ENCODE assay signal across 22 mouse cellular contexts in the genomic region with DNA sequence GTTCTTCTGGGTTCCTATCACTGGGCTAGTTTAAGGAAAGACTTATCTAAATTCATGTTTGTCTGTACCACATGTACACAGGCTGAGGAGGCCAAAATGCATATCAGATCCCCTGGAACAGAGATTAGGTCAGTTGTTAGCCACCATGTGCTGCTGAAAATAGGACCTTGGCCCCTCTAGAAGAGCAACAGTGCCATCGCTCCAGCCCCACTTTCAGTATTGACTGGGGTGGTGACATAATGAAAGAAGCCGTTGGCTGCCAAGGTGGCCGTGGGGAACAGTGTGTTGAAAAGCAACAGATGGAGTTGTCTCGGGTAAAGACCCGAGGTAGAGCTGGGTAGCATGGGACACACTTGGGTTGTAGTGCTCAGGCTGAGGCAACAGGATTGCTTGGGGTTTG. TPM values are rescaled to one million over a fixed set of nuclear protein-coding genes. Genes with fewer than 3 reads are reported as not detected.
DNase-seq lines count a peak whose midpoint lies in the region; ATAC-seq and TF ChIP-seq lines count a peak whose summit lies in the region.
"Had no signal": no experiment of that assay in that cellular context is flagged by ENCODE, and none has a peak within 500 bp of the region (broad histone marks: within the 10 kb centered on the region; RNA-seq: fewer than 3 reads in every experiment).

No protein-coding gene starts in this region.

- no peak for TF ChIP-seq POLR2A in heart, adult 2 months (IDR thresholded peaks at IDR 0.05; ENCODE audit: insufficient read depth, low read depth, low read length)
- TF ChIP-seq POLR2A in liver, adult 2 months (IDR thresholded peaks at IDR 0.05; ENCODE audit: extremely low read depth, insufficient read depth, low read length) = no peak

- H3K36me3 ChIP-seq in heart, embryonic 12.5 days = peaks cover 40% of the 10 kb centered on the region
- H3K36me3 ChIP-seq in heart, adult 2 months (ENCODE audit: control insufficient read depth, insufficient read depth, low read length) = peaks cover 28% of the 10 kb centered on the region
- peaks cover 3% of the 10 kb centered on the region; the same call in 1 of the 2 replicates for H3K36me3 ChIP-seq in liver, adult 2 months (ENCODE audit: control insufficient read depth, insufficient read depth, low read length)
- peaks cover 79% of the 10 kb centered on the region for H3K36me3 ChIP-seq in liver, embryonic 12.5 days
- H3K36me3 ChIP-seq in liver, embryonic 16.5 days (ENCODE audit: control insufficient read depth, insufficient read depth) = peaks cover 10% of the 10 kb centered on the region
- H3K36me3 ChIP-seq in kidney, embryonic 16.5 days (ENCODE audit: insufficient read depth, low read length) = peaks cover 34% of the 10 kb centered on the region

- H3K4me3 ChIP-seq in heart, embryonic 12.5 days = no peak overlapping the region
- H3K4me3 ChIP-seq in heart, adult 2 months = no peak overlapping the region
- H3K4me3 ChIP-seq in liver, adult 2 months (ENCODE audit: insufficient read depth, low read depth, low read length) = no peak overlapping the region
- H3K4me3 ChIP-seq in liver, embryonic 12.5 days = no peak overlapping the region
- no peak overlapping the region for H3K4me3 ChIP-seq in liver, embryonic 16.5 days (ENCODE audit: low read depth, low read length)
- no peak overlapping the region for H3K4me3 ChIP-seq in kidney, embryonic 16.5 days (ENCODE audit: low read length)
- H3K4me3 ChIP-seq: erythroblast, embryonic 14.5 days; forebrain, embryonic 15.5 days; limb, embryonic 15.5 days; midbrain, embryonic 13.5 days; neural tube, embryonic 12.5 days had no signal

- intact Hi-C loops in heart, adult 2 months (cut with DNase I) = loop anchor here (5.0 kb wide), 1 partner anchor 38 kb away; no protein-coding TSS in a partner anchor

- no peak for TF ChIP-seq EP300 in heart, adult 2 months (IDR thresholded peaks at IDR 0.05; ENCODE audit: insufficient read depth, low read depth, low read length)

- peak overlapping the region; percentile 41; the same call in 1 of the 2 replicates for H3K27ac ChIP-seq in heart, embryonic 12.5 days (ENCODE audit: poor library complexity, severe bottlenecking)
- no peak overlapping the region for H3K27ac ChIP-seq in heart, adult 2 months
- peak overlapping the region; percentile 95 for H3K27ac ChIP-seq in liver, adult 2 months (replicated peaks; ENCODE audit: insufficient read depth, low read depth, low read length)
- no peak overlapping the region for H3K27ac ChIP-seq in liver, embryonic 12.5 days
- H3K27ac ChIP-seq in liver, embryonic 16.5 days (ENCODE audit: low read length) = peak overlapping the region; percentile 52
- H3K27ac ChIP-seq in kidney, embryonic 16.5 days (ENCODE audit: low read length) = no peak overlapping the region
- H3K27ac ChIP-seq: forebrain, embryonic 15.5 days; hindbrain, postnatal 0 days; limb, embryonic 15.5 days; midbrain, embryonic 13.5 days; neural tube, embryonic 12.5 days; stomach, postnatal 0 days had no signal

- no peak for DNase-seq in heart, adult 2 months
- DNase-seq in liver, adult 2 months (ENCODE audit: extremely low read depth, low read depth, low spot score) = peak; percentile 81
- no peak for DNase-seq in liver
- DNase-seq: adrenal gland, adult 2 months; cerebellum, adult 2 months; gastrocnemius, postnatal 25 days; heart, postnatal 4 days; kidney, adult 18-20 months; kidney, postnatal 10 days; layer of hippocampus, postnatal 36 days; right cerebral cortex, postnatal 4 days had no signal

- peaks cover 7% of the 10 kb centered on the region; the same call in 1 of the 2 replicates for H3K79me2 ChIP-seq in heart, adult 2 months (replicated peaks; ENCODE audit: control insufficient read depth, insufficient read depth, low read length)
- H3K79me2 ChIP-seq in liver, adult 2 months (ENCODE audit: control insufficient read depth, insufficient read depth, low read length) = peaks cover 19% of the 10 kb centered on the region; the same call in 1 of the 2 replicates

- H3K4me1 ChIP-seq in heart, embryonic 12.5 days (replicated peaks) = peaks cover 56% of the 10 kb centered on the region
- peaks cover 10% of the 10 kb centered on the region for H3K4me1 ChIP-seq in heart, adult 2 months (ENCODE audit: control insufficient read depth, insufficient read depth, low read length)
- H3K4me1 ChIP-seq in liver, adult 2 months (ENCODE audit: control insufficient read depth, insufficient read depth, low read length) = peaks cover 34% of the 10 kb centered on the region
- peaks cover 73% of the 10 kb centered on the region for H3K4me1 ChIP-seq in liver, embryonic 12.5 days
- peaks cover 34% of the 10 kb centered on the region for H3K4me1 ChIP-seq in liver, embryonic 16.5 days (ENCODE audit: control insufficient read depth, low read depth, low read length)
- 0 out of 2 replicates have a peak, but pooled peaks cover 11% of the 10 kb centered on the region for H3K4me1 ChIP-seq in kidney, embryonic 16.5 days (ENCODE audit: insufficient read depth, low read length)
- H3K4me1 ChIP-seq: neural tube, embryonic 12.5 days had no signal

- 45% methylated on average over 5 of the region's 5 CpGs for WGBS in heart, embryonic 12.5 days
- 42% methylated on average over 5 of the region's 5 CpGs for WGBS in heart, adult 2 months
- WGBS in liver, adult 2 months = 17% methylated on average over 5 of the region's 5 CpGs
- 73% methylated on average over 5 of the region's 5 CpGs for WGBS in liver, embryonic 12.5 days (ENCODE audit: insufficient replicate concordance)
- WGBS in liver, embryonic 16.5 days (ENCODE audit: insufficient replicate concordance) = 75% methylated on average over 5 of the region's 5 CpGs
- WGBS in kidney, embryonic 16.5 days = 84% methylated on average over 5 of the region's 5 CpGs

- no peak overlapping the region for H3K9ac ChIP-seq in heart, embryonic 12.5 days
- H3K9ac ChIP-seq in heart, adult 2 months (ENCODE audit: low read depth, low read length) = no peak overlapping the region
- peak overlapping the region; percentile 41; the same call in 1 of the 2 replicates for H3K9ac ChIP-seq in liver, adult 2 months (ENCODE audit: low read depth, low read length)
- no peak overlapping the region for H3K9ac ChIP-seq in liver, embryonic 12.5 days
- no peak overlapping the region for H3K9ac ChIP-seq in liver, embryonic 16.5 days (ENCODE audit: low read depth, low read length)
- H3K9ac ChIP-seq in kidney, embryonic 16.5 days (replicated peaks; ENCODE audit: low read length) = no peak overlapping the region
- H3K9ac ChIP-seq: forebrain, embryonic 15.5 days; limb, embryonic 15.5 days; midbrain, embryonic 13.5 days; neural tube, embryonic 12.5 days had no signal

- ATAC-seq in heart, embryonic 12.5 days (ENCODE audit: insufficient number of reproducible peaks, low FRiP score) = no peak
- ATAC-seq in liver, embryonic 12.5 days = peak; percentile 34
- peak; percentile 62 for ATAC-seq in liver, embryonic 16.5 days (ENCODE audit: low read depth)
- ATAC-seq in kidney, embryonic 16.5 days (ENCODE audit: low FRiP score, low TSS enrichment) = no peak
- ATAC-seq: forebrain, embryonic 15.5 days; hindbrain, postnatal 0 days; midbrain, embryonic 13.5 days had no signal

- no peak overlapping the region for H3K4me2 ChIP-seq in heart, embryonic 12.5 days
- H3K4me2 ChIP-seq in liver, embryonic 12.5 days = no peak overlapping the region
- no peak overlapping the region for H3K4me2 ChIP-seq in liver, embryonic 16.5 days (ENCODE audit: low read depth, low read length)
- no peak overlapping the region for H3K4me2 ChIP-seq in kidney, embryonic 16.5 days (replicated peaks; ENCODE audit: low read depth, low read length)
- H3K4me2 ChIP-seq: forebrain, embryonic 15.5 days; limb, embryonic 15.5 days; midbrain, embryonic 13.5 days; neural tube, embryonic 12.5 days had no signal

- no peaks in the 10 kb centered on the region for H3K27me3 ChIP-seq in heart, embryonic 12.5 days (replicated peaks)
- H3K27me3 ChIP-seq in heart, adult 2 months (ENCODE audit: control insufficient read depth, insufficient read depth, low read length) = no peaks in the 10 kb centered on the region
- no peaks in the 10 kb centered on the region for H3K27me3 ChIP-seq in liver, adult 2 months (ENCODE audit: control insufficient read depth, insufficient read depth, low read length)
- H3K27me3 ChIP-seq in liver, embryonic 12.5 days (replicated peaks) = no peaks in the 10 kb centered on the region
- no peaks in the 10 kb centered on the region for H3K27me3 ChIP-seq in liver, embryonic 16.5 days (ENCODE audit: control insufficient read depth, insufficient read depth, low read depth, low read length)
- no peaks in the 10 kb centered on the region for H3K27me3 ChIP-seq in kidney, embryonic 16.5 days (ENCODE audit: insufficient read depth, low read length)
- H3K27me3 ChIP-seq: forebrain, embryonic 15.5 days; limb, embryonic 15.5 days; midbrain, embryonic 13.5 days; neural tube, embryonic 12.5 days had no signal

- no peak for TF ChIP-seq CTCF in heart, adult 2 months (IDR thresholded peaks at IDR 0.05)
- TF ChIP-seq CTCF in liver, adult 2 months (IDR thresholded peaks at IDR 0.05; ENCODE audit: low read depth, low read length) = no peak

- H3K9me3 ChIP-seq in heart, embryonic 12.5 days (replicated peaks) = no peaks in the 10 kb centered on the region
- H3K9me3 ChIP-seq in liver, embryonic 12.5 days (replicated peaks) = no peaks in the 10 kb centered on the region
- no peaks in the 10 kb centered on the region for H3K9me3 ChIP-seq in liver, embryonic 16.5 days (replicated peaks; ENCODE audit: control insufficient read depth, low read length)
- no peaks in the 10 kb centered on the region for H3K9me3 ChIP-seq in kidney, embryonic 16.5 days (ENCODE audit: low read length)
- H3K9me3 ChIP-seq: forebrain, embryonic 15.5 days; limb, embryonic 15.5 days; midbrain, embryonic 13.5 days; neural tube, embryonic 12.5 days had no signal

RNA-seq across cellular contexts. Expression of gene Selenof, which starts 9.7 kb away (rescaled TPM):
- polyA plus RNA-seq in heart, embryonic 12.5 days (2016; fragmentation: Nextera tagmentation; extraction: Ambion mirVana) = 405 and 413 TPM in 2 replicates
- 100 to 1,000 TPM; 127 to 136 TPM for total RNA-seq in heart, adult 2 months (2021)
- polyA plus RNA-seq in heart, adult 2 months (2012; rRNA removed) = 97.2 and 155 TPM in 2 replicates
- total RNA-seq in liver, adult 2 months (2014; rRNA removed) = 314 and 385 TPM in 2 replicates
- 176 and 235 TPM in 2 replicates for polyA plus RNA-seq in liver, adult 2 months (2012; rRNA removed)
- 307 and 317 TPM in 2 replicates for polyA plus RNA-seq in liver, embryonic 12.5 days (2016; fragmentation: Nextera tagmentation; extraction: Ambion mirVana)
- 272 and 287 TPM in 2 replicates for polyA plus RNA-seq in liver, embryonic 16.5 days (2015; fragmentation: Nextera tagmentation; extraction: Ambion mirVana)
- polyA plus RNA-seq in kidney, embryonic 16.5 days (2015; fragmentation: Nextera tagmentation; extraction: Ambion mirVana) = 645 and 709 TPM in 2 replicates

RNA-seq across cellular contexts. Expression of gene Hs2st1, which starts 9.8 kb away (rescaled TPM):
- polyA plus RNA-seq in heart, embryonic 12.5 days (2016; fragmentation: Nextera tagmentation; extraction: Ambion mirVana) = 11.6 and 11.7 TPM in 2 replicates
- total RNA-seq in heart, adult 2 months (2021) = 1 to 10 TPM; 7.2 to 8.4 TPM
- 2.3 and 5.2 TPM in 2 replicates for polyA plus RNA-seq in heart, adult 2 months (2012; rRNA removed)
- total RNA-seq in liver, adult 2 months (2014; rRNA removed) = 5.4 and 6.0 TPM in 2 replicates
- 1.9 and 2.0 TPM in 2 replicates for polyA plus RNA-seq in liver, adult 2 months (2012; rRNA removed)
- 6.0 and 6.3 TPM in 2 replicates for polyA plus RNA-seq in liver, embryonic 12.5 days (2016; fragmentation: Nextera tagmentation; extraction: Ambion mirVana)
- 1.4 and 1.6 TPM in 2 replicates for polyA plus RNA-seq in liver, embryonic 16.5 days (2015; fragmentation: Nextera tagmentation; extraction: Ambion mirVana)
- 10.2 and 11.3 TPM in 2 replicates for polyA plus RNA-seq in kidney, embryonic 16.5 days (2015; fragmentation: Nextera tagmentation; extraction: Ambion mirVana)

Comparison
In these comparisons a context has a peak if more than half of its experiments do, and no peak if none do; other contexts are left out.
1. H3K27ac ChIP-seq: peak in heart, embryonic 12.5 days (single experiment), liver, adult 2 months (single experiment) and liver, embryonic 16.5 days (single experiment); none in heart, adult 2 months (single experiment), liver, embryonic 12.5 days (single experiment) and kidney, embryonic 16.5 days (single experiment).
2. ATAC-seq: peak in liver, embryonic 12.5 days (single experiment) and liver, embryonic 16.5 days (single experiment); none in heart, embryonic 12.5 days (single experiment) and kidney, embryonic 16.5 days (single experiment).